Mouse (Mus musculus) megakaryocyte, embryonic 14.5 days (primary cell): Measurements from ENCODE around the gene Amy2a2.
"Not testable (repeated sequence)": the region's sequence is repeated elsewhere in the genome, so short reads cannot be mapped to it uniquely, and the experiment has no call there.

Experiments
- FLI1 ChIP-seq: IDR thresholded peaks from 2 replicates; pipeline ENCODE4 v1.6.1; 2012; ENCODE audit warnings: low read length, inconsistent platforms, mixed read lengths
- GATA1 ChIP-seq: IDR thresholded peaks from 3 replicates; pipeline ENCODE4 v1.6.1; 2012; ENCODE audit warnings: mixed read lengths, low read length, inconsistent platforms, borderline replicate concordance

DNA sequence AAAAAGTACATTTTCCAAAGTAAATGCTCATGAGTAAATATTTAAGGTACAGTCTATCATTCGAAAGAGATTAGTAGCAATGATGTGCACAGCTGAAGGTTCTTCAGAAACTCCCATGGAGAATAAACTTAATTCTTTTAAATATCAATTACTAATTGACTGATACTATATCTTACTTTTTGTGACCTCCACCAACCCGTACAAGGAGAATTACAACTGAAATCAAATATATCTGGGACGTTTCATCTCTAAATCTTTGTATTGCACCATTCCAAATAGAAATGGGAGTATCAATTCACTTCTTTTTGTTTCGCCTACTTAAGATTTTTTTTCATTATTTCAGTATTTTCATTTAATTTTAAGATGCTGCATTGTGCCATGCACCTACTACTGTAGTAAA, 32.5 kb downstream of the Amy2a2 start, which contains the start of gene Amy2a3:
- not testable (repeated sequence) for TF ChIP-seq GATA1, FLI1
